Mouse (Mus musculus) C2C12 (cell line): ENCODE measurements at regions not wholly inside any gene's neighbourhood (a gene's known extent, or its start where the extent isn't known, plus 50 kb on each side); places are given as distances from the start of the nearest gene placed in this dataset.

ENCODE experiments used
- CEBPB ChIP-seq: IDR thresholded peaks from one replicate; pipeline ENCODE4 v1.6.1; 2011; ENCODE audit warnings: low read depth, mild to moderate bottlenecking, control low read depth, moderate library complexity
- CTCF ChIP-seq: IDR thresholded peaks from one replicate; pipeline ENCODE4 v1.5.1; 2011; ENCODE audit not compliant: control insufficient read depth, insufficient read depth, insufficient read length
- FOSL1 ChIP-seq: IDR thresholded peaks from one replicate; pipeline ENCODE4 v1.8.0; 2011; ENCODE audit warnings: mild to moderate bottlenecking, low read length; ENCODE audit not compliant: poor library complexity, insufficient read depth, severe bottlenecking
- MAX ChIP-seq: IDR thresholded peaks from one replicate; pipeline ENCODE4 v1.6.1; 2011; ENCODE audit warnings: mild to moderate bottlenecking, control low read depth
- MYOD1 ChIP-seq: IDR thresholded peaks from one replicate; pipeline ENCODE4 v1.6.1; 2011; ENCODE audit warnings: low read depth; ENCODE audit not compliant: control insufficient read depth, insufficient read length
- USF1 ChIP-seq: IDR thresholded peaks from one replicate; pipeline ENCODE4 v1.6.1; 2011; ENCODE audit warnings: low read depth, mild to moderate bottlenecking, control low read depth, moderate library complexity

- TF ChIP-seq CTCF (no peak), USF1 (no peak), MAX (no peak), CEBPB (no peak), MYOD1 (no peak), FOSL1 (no peak)
These were observed 441.7 kb upstream of the BB014433 start for GRCm38 (mm10) chr8:15487579-15487978.
